Mouse (Mus musculus): Measurements from ENCODE around the gene Aicda. TPM values are rescaled to one million over a fixed set of nuclear protein-coding genes. Genes with fewer than 3 reads are reported as not detected.

Aicda gene
- total and polyA plus RNA-seq, 3 experiments, result 5.4 to 41.1 (median 33.3) TPM

- H3K4me2 ChIP-seq (ENCODE audit: insufficient read depth, low read depth, poor library complexity, severe bottlenecking), result no peak overlapping the region
Measured at GRCm38 (mm10) chr6:122512914-122513878, 40.4 kb upstream of the Aicda start.

DNA sequence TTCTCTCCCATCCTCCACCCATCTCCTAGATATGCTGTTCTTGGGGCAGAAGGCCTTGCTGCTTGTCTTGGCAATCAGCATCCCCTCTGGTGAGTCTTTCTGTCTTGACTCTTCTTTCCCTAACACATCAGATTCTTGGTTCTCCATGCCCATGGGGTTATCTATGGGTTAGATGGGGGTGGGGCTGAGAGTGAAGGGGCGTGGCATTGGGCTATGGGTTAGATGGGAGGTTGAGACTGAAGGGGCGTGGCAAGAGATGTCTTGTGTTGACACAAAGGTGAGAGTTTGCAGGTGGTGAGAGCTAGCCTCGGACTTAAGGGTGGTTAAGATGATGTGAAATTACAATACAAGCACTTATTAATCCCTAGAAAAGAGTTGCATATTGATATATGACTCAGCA lies 39.3 kb upstream of the Aicda start:
- in situ Hi-C loops (cut with MboI; ENCODE audit: low pct_ligation_motif_present, low pct_unique_long_range_greater_than_20kb, low sequenced_read_pairs), result no loop called here
- H3K79me2 ChIP-seq (replicated peaks; ENCODE audit: control insufficient read depth, extremely low read depth, insufficient read depth, poor library complexity, severe bottlenecking), result no peaks in the 10 kb centered on the region
- no peak for DNase-seq (ENCODE audit: extremely low read depth)
- no peak for TF ChIP-seq JUN (IDR thresholded peaks at IDR 0.05; ENCODE audit: insufficient read depth, low read depth, low read length)
- no peak for TF ChIP-seq CTCF (conservative IDR thresholded peaks at IDR 0.05 in 1 of 2, IDR thresholded peaks at IDR 0.05 in 1 of 2; ENCODE audit: low read depth in 2 of 2, low read length in 2 of 2)
- TF ChIP-seq ZKSCAN1 (IDR thresholded peaks at IDR 0.05; ENCODE audit: borderline replicate concordance, low read depth, low read length), result no peak
- TF ChIP-seq JUND (conservative IDR thresholded peaks at IDR 0.05; ENCODE audit: low read depth, low read length), result no peak
- TF ChIP-seq MAX (IDR thresholded peaks at IDR 0.05; ENCODE audit: low read length), result no peak
- H3K27me3 ChIP-seq (replicated peaks), result peaks cover 2% of the 10 kb centered on the region
- dilution Hi-C loops (cut with MboI; ENCODE audit: extremely low pct_ligation_motif_present, extremely low pct_unique_long_range_greater_than_20kb, low sequenced_read_pairs), result no loop called here
- H3K27ac ChIP-seq (ENCODE audit: insufficient read depth, low read depth), result no peak overlapping the region
- no peak overlapping the region for H3K4me2 ChIP-seq (ENCODE audit: insufficient read depth, low read depth, poor library complexity, severe bottlenecking)
- H3K4me3 ChIP-seq (replicated peaks in 1 of 3; ENCODE audit: low read depth in 2 of 3, low read length in 2 of 3, poor library complexity in 1 of 3), result no peak overlapping the region
- no peak overlapping the region for H3K9ac ChIP-seq (ENCODE audit: insufficient read depth, low read depth)
- no peaks in the 10 kb centered on the region for H3K36me3 ChIP-seq (replicated peaks in 1 of 2; ENCODE audit: control insufficient read depth in 1 of 2, insufficient read depth in 1 of 2, low read length in 1 of 2)
- H3K4me1 ChIP-seq (ENCODE audit: control insufficient read depth in 1 of 2, insufficient read depth in 2 of 2), result 0 out of 4 replicates have a peak, but pooled peaks cover 0 to 4% of the 10 kb centered on the region in 2 experiments
- no peaks in the 10 kb centered on the region for H3K9me3 ChIP-seq (replicated peaks; ENCODE audit: low read length)

More at GRCm38 (mm10) chr6:122512914-122513878, 40.4 kb upstream of the Aicda start:
- Histone ChIP-seq H3K4me3 (replicated peaks in 1 of 3; ENCODE audit: low read depth in 2 of 3, low read length in 2 of 3, poor library complexity in 1 of 3) (no peak overlapping the region), H3K4me1 (ENCODE audit: control insufficient read depth in 1 of 2, insufficient read depth in 2 of 2) (peaks cover 0 to 9% of the 10 kb centered on the region in 2 experiments; a peak in 2 of 4 replicates), H3K27me3 (replicated peaks) (peaks cover 2% of the 10 kb centered on the region), H3K36me3 (replicated peaks in 1 of 2; ENCODE audit: control insufficient read depth in 1 of 2, insufficient read depth in 1 of 2, low read length in 1 of 2) (no peaks in the 10 kb centered on the region), H3K9ac (ENCODE audit: insufficient read depth, low read depth) (no peak overlapping the region), H3K27ac (ENCODE audit: insufficient read depth, low read depth) (no peak overlapping the region), H3K9me3 (replicated peaks; ENCODE audit: low read length) (no peaks in the 10 kb centered on the region), H3K79me2 (replicated peaks; ENCODE audit: control insufficient read depth, extremely low read depth, insufficient read depth, poor library complexity, severe bottlenecking) (no peaks in the 10 kb centered on the region)
- in situ Hi-C loops (cut with MboI; ENCODE audit: low pct_ligation_motif_present, low pct_unique_long_range_greater_than_20kb, low sequenced_read_pairs), result no loop called here
- dilution Hi-C loops (cut with MboI; ENCODE audit: extremely low pct_ligation_motif_present, extremely low pct_unique_long_range_greater_than_20kb, low sequenced_read_pairs), result no loop called here
- DNase-seq (ENCODE audit: extremely low read depth), result no peak
- no peak for TF ChIP-seq CHD2 (IDR thresholded peaks at IDR 0.05; ENCODE audit: low read length)
- TF ChIP-seq POLR2AphosphoS2 (IDR thresholded peaks at IDR 0.05; ENCODE audit: low read depth, low read length), result no peak
- no peak for TF ChIP-seq USF1 (IDR thresholded peaks at IDR 0.05; ENCODE audit: low read depth, low read length)
- TF ChIP-seq ETS1 (conservative IDR thresholded peaks at IDR 0.05; ENCODE audit: low read depth, low read length), result no peak
- TF ChIP-seq KAT2A (IDR thresholded peaks at IDR 0.05; ENCODE audit: insufficient replicate concordance, low read length), result no peak
- no peak for TF ChIP-seq MEF2A (IDR thresholded peaks at IDR 0.05; ENCODE audit: borderline replicate concordance, low read depth, low read length)
- no peak for TF ChIP-seq USF2 (conservative IDR thresholded peaks at IDR 0.05; ENCODE audit: low read depth, low read length)
- TF ChIP-seq NELFE (IDR thresholded peaks at IDR 0.05; ENCODE audit: low read depth, low read length), result no peak
- no peak for TF ChIP-seq ZC3H11A (IDR thresholded peaks at IDR 0.05; ENCODE audit: low read depth, low read length)
- no peak for TF ChIP-seq ELF1 (IDR thresholded peaks at IDR 0.05; ENCODE audit: low read depth, low read length)
- no peak for TF ChIP-seq SMC3 (IDR thresholded peaks at IDR 0.05; ENCODE audit: low read depth, low read length)
- no peak for TF ChIP-seq E2F4 (IDR thresholded peaks at IDR 0.05; ENCODE audit: insufficient replicate concordance, low read depth, low read length)
- TF ChIP-seq GABPA (IDR thresholded peaks at IDR 0.05; ENCODE audit: insufficient replicate concordance, low read depth, low read length), result no peak
- TF ChIP-seq UBTF (IDR thresholded peaks at IDR 0.05; ENCODE audit: low read depth, low read length), result no peak
- TF ChIP-seq CTCF (conservative IDR thresholded peaks at IDR 0.05 in 1 of 2, IDR thresholded peaks at IDR 0.05 in 1 of 2; ENCODE audit: low read depth in 2 of 2, low read length in 2 of 2), result no peak
- no peak for TF ChIP-seq IRF4 (IDR thresholded peaks at IDR 0.05; ENCODE audit: low read depth, low read length)
- no peak for TF ChIP-seq SIN3A (IDR thresholded peaks at IDR 0.05; ENCODE audit: low read length)
- TF ChIP-seq CHD1 (IDR thresholded peaks at IDR 0.05; ENCODE audit: low read depth, low read length), result no peak

All from CH12.LX (cell line).